Mouse (Mus musculus) heart, embryonic 11.5 days (tissue): ENCODE results near the gene Sumo1. TPM values are rescaled to one million over a fixed set of nuclear protein-coding genes. Genes with fewer than 3 reads are reported as not detected.

Experiments
- ATAC-seq: fragments of 200-750 bp; cut with Nextera tagmentation; replicated peaks from 2 replicates; pipeline ENCODE4 v1.8.0; 2017; ENCODE audit warnings: moderate library complexity; ENCODE audit not compliant: insufficient number of reproducible peaks, low FRiP score, low TSS enrichment
- H3K27ac ChIP-seq: fragments of 300-500 bp; sonication (generic); 2 replicates; pipeline ENCODE4 v1.5.1; 2014; ENCODE audit warnings: mild to moderate bottlenecking, low read depth, low read length
- H3K27me3 ChIP-seq: fragments of 300-500 bp; sonication (generic); 2 replicates; pipeline ENCODE4 v1.6.1; 2014; ENCODE audit warnings: mild to moderate bottlenecking, low read length, mixed read lengths; ENCODE audit not compliant: control insufficient read depth, insufficient read depth
- H3K36me3 ChIP-seq: fragments of 300-500 bp; sonication (generic); 2 replicates; pipeline ENCODE4 v1.6.1; 2014; ENCODE audit warnings: mild to moderate bottlenecking, low read length, moderate library complexity, mixed read lengths; ENCODE audit not compliant: control insufficient read depth, insufficient read depth
- H3K4me1 ChIP-seq: fragments of 300-500 bp; sonication (generic); 2 replicates; pipeline ENCODE4 v1.6.1; 2014; ENCODE audit warnings: low read length; ENCODE audit not compliant: control insufficient read depth, insufficient read depth
- H3K4me2 ChIP-seq: fragments of 300-500 bp; sonication (generic); 2 replicates; pipeline ENCODE4 v1.6.1; 2014; ENCODE audit warnings: mild to moderate bottlenecking, moderate library complexity
- H3K4me3 ChIP-seq: fragments of 300-500 bp; sonication (generic); 2 replicates; pipeline ENCODE4 v1.5.1; 2014; ENCODE audit warnings: low read depth, low read length
- H3K9ac ChIP-seq: fragments of 300-500 bp; sonication (generic); 2 replicates; pipeline ENCODE4 v1.6.1; 2014; ENCODE audit warnings: mild to moderate bottlenecking, low read depth, low read length, moderate library complexity
- H3K9me3 ChIP-seq: fragments of 300-500 bp; sonication (generic); replicated peaks from 2 replicates; pipeline ENCODE4 v1.6.1; 2016; ENCODE audit warnings: low read length; ENCODE audit not compliant: control insufficient read depth
- WGBS: fragments of 180-500 bp; shearing (Covaris S2); extraction: QIAGEN DNeasy Blood & Tissue Kit; methylation state at CpG from one replicate; pipeline ENCODE4 v1.1.7; 2014; ENCODE audit not compliant: insufficient replicate concordance; 5-methylcytosine and 5-hydroxymethylcytosine counted together
- polyA plus RNA-seq: library from polyadenylated mRNA; unstranded; fragments of >200 nt; fragmentation: Nextera tagmentation; extraction: Ambion mirVana; gene quantifications from 2 replicates; pipeline ENCODE4 v1.2.1, GENCODE M21; 2014

Sumo1 gene
- polyA plus RNA-seq, 1 experiment from 2014 or later, result 300 TPM

DNA sequence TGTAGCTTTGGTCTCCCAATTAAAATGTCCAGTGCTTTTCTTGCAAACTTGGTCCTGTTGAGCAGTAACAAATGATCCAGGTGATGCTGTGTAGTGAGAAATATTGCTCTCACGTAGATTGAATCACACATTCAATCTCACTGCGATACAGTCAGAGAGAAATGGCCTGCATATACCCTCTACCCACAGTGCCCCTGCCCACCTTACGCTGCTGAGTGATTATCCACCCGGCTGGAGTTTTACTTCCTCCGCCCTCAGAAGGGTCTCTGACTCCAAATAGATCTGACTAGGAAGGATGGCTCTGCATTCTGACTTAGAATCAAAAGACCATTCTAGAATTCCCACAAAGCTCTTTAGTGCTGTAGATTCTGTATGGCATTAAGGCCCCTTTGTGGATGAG is 122.1 kb downstream of the Sumo1 start:
- ATAC-seq, result no peak
- Histone ChIP-seq H3K27ac (no peak overlapping the region), H3K4me3 (no peak overlapping the region), H3K4me2 (no peak overlapping the region), H3K27me3 (no peaks in the 10 kb centered on the region; the same call in none of the 2 replicates), H3K9me3 (no peaks in the 10 kb centered on the region), H3K9ac (no peak overlapping the region), H3K4me1 (no peaks in the 10 kb centered on the region), H3K36me3 (no peaks in the 10 kb centered on the region)
- WGBS, result 81% methylated on average over 5 of the region's 5 CpGs

DNA sequence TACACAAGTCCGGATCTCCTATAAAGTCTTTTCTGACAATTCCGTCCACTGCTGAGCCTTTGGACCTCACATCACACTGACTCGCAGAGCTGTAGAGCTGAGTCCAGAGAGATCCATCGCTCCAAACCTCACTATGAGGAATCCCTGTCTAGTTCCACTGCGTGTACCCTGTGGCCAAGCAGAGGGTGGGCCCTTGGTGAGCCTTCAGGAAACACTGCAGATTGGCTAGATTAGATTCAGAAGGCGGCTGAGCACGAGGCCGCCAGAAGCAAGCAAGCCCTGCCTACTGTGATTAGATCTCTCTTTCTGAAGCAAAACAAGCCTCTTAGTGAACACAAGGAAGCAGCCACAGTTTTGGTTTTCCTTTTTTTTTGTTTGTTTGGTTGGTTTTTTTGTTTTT is 126.7 kb downstream of the Sumo1 start:
- no peaks in the 10 kb centered on the region for H3K9me3 ChIP-seq
- H3K4me2 ChIP-seq, result no peak overlapping the region
- ATAC-seq, result no peak
- 54% methylated on average over 8 of the region's 8 CpGs for WGBS
- H3K27me3 ChIP-seq, result no peaks in the 10 kb centered on the region; the same call in 1 of the 2 replicates
- H3K4me3 ChIP-seq, result no peak overlapping the region
- H3K4me1 ChIP-seq, result no peaks in the 10 kb centered on the region
- no peak overlapping the region for H3K27ac ChIP-seq
- H3K36me3 ChIP-seq, result no peaks in the 10 kb centered on the region
- no peak overlapping the region for H3K9ac ChIP-seq

DNA sequence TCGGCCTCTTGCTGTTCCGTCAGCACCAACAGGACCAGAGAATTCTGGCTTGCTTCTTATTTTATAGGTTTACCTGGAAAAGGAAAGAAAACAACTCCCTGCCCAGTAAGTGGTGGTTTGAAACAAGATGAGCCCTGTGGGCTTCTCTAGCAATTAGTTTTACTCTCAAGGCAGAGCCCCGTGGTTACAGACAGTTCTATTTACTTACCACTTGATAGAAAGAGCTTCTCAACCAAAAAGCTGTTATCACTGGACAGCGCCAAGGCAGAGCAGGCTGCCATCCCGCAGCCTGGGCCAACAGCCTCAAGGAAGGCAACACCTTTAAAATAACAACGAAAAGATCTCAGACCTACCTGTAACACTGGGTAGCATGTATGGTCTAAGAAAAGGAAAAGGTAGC is 128.4 kb downstream of the Sumo1 start:
- no peaks in the 10 kb centered on the region for H3K4me1 ChIP-seq
- 43% methylated on average over 6 of the region's 6 CpGs for WGBS
- no peaks in the 10 kb centered on the region for H3K27me3 ChIP-seq
- H3K9ac ChIP-seq, result no peak overlapping the region
- no peaks in the 10 kb centered on the region for H3K36me3 ChIP-seq
- H3K27ac ChIP-seq, result no peak overlapping the region
- no peak overlapping the region for H3K4me2 ChIP-seq
- ATAC-seq, result no peak
- no peak overlapping the region for H3K4me3 ChIP-seq
- H3K9me3 ChIP-seq, result no peaks in the 10 kb centered on the region

DNA sequence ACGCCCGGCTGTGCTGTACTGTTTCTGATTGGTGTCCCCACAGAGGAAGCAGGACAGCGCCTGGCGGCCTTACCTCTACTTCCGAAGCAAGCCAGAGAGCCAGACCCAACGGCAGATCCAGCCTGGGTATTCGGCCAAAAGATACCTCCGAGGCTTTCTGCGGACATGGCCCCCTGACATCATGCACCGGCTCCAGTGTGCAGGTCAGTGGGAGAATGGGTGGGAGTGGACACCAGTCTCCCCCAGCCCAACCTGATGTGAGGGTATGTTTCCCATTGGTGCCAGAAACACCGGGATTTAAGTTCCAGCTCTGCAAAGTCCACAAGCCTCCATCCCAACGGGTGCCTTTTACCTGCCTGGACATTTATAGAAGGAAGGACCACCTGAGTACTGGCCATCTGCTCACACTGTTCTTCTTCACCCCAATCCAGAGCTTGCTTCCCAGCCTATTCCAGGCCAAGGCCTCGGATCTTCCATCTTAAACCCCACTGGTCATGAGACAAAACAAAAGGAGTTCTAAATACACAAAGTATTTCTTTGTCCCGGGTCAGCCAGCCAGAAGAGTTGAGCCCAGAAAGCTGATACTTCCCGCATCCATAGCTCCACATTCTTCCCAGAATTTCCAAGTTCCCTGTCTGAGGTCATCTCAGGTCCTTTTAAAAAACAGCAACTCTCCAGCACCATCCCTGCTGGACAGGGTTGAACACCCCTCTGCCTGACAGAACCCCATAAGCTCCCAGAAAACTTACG is 129.2 kb downstream of the Sumo1 start:
- WGBS, result 85% methylated on average over 16 of the region's 16 CpGs
- Histone ChIP-seq H3K9me3 (no peaks in the 10 kb centered on the region), H3K27ac (no peak overlapping the region), H3K4me3 (no peak overlapping the region), H3K27me3 (no peaks in the 10 kb centered on the region), H3K4me1 (no peaks in the 10 kb centered on the region), H3K9ac (no peak overlapping the region), H3K4me2 (no peak overlapping the region), H3K36me3 (no peaks in the 10 kb centered on the region)
- ATAC-seq, result no peak

DNA sequence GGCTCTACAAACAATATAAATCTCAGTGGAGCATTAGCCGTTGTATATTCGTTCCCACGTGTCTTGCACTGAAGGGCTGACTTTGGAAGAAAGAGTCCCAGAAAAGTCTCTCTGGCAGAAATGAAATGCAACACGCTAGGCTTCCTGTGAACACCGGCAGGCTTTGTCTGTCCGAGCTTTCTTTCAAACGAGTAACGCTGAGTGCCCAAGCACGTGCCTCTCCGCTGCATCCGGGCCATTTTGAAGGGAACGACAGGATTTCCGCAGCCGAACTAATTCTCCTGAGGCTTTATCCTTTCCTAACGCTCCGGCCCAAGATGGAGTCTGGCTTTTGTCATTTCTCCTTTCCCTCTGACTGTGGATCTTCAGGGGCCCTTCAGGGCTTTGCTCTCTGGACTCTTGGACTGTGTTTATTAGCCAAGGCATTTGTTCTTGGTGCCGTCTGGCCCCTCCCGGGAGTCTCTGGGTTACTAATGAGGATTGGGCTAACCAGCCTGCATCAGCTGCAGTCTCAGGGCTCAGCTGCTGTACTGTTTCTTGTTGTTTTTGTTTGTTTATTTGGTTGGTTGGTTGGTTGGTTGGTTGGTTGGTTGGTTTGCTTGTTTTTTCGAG is 130.0 kb downstream of the Sumo1 start:
- no peak for ATAC-seq
- Histone ChIP-seq H3K4me1 (no peaks in the 10 kb centered on the region), H3K9me3 (no peaks in the 10 kb centered on the region), H3K27ac (no peak overlapping the region), H3K36me3 (no peaks in the 10 kb centered on the region), H3K4me2 (no peak overlapping the region), H3K27me3 (no peaks in the 10 kb centered on the region), H3K9ac (no peak overlapping the region), H3K4me3 (no peak overlapping the region)
- WGBS, result 69% methylated on average over 19 of the region's 19 CpGs

DNA sequence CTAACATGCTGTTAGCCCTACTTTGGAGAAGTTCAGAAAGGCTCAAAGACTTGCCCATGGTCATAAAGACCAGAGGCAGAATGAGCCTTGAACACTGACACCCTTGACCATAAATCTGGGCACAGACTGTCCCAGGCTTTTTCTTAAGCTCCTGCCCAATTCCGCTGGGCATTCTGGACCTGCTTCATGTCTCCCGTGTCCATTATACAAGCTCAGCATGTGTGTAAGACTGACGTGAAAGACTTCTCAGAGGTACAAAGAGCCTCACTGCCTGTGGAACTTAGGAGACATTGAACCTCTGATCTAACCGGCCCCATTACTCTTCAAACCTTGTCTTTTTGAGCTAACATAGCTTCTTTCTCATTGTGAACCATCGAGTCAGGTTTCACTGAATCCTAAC is 132.3 kb downstream of the Sumo1 start:
- ATAC-seq, result no peak
- WGBS, result 80% methylated on average over 5 of the region's 5 CpGs
- no peaks in the 10 kb centered on the region for H3K4me1 ChIP-seq

More for the DNA sequence above, 132.3 kb downstream of the Sumo1 start:
- Histone ChIP-seq H3K27me3 (no peaks in the 10 kb centered on the region), H3K4me3 (no peak overlapping the region), H3K36me3 (no peaks in the 10 kb centered on the region), H3K4me2 (no peak overlapping the region), H3K9me3 (no peaks in the 10 kb centered on the region), H3K27ac (no peak overlapping the region), H3K9ac (no peak overlapping the region)

Other genes starting within 250 kb of the Sumo1 start
- 4.5 and 6.0 TPM in 2 replicates for gene Fzd7, start 188.4 kb downstream of the Sumo1 start, polyA plus RNA-seq
- 0.17 TPM in 1 of 2 replicates, not detected in the other for gene Gm973, start 154.6 kb downstream of the Sumo1 start, polyA plus RNA-seq
- 184 and 190 TPM in 2 replicates for gene Nop58, start 14.1 kb upstream of the Sumo1 start, polyA plus RNA-seq
- 12.0 and 12.7 TPM in 2 replicates for gene Bmpr2, start 92.6 kb upstream of the Sumo1 start, polyA plus RNA-seq
- gene Fam117b, start 242.2 kb upstream of the Sumo1 start, polyA plus RNA-seq, result 5.3 and 5.9 TPM in 2 replicates